Mouse (Mus musculus) embryo, embryonic 9.5 days (tissue): ENCODE measurements around the gene Spp2.

Source experiments
- DNase-seq: peaks from one replicate; pipeline ENCODE4 v3.0.0-alpha.2; 2017; ENCODE audit errors: extremely low spot score

The Spp2 gene

GRCm38 (mm10) chr1:88406807-88407198 lies at the start of gene Spp2:
TSS of gene Spp2 (plus strand) at chr1:88406961.
- no peak for DNase-seq

- DNase-seq: peak; percentile 82
Observed at GRCm38 (mm10) chr1:88357458-88358090, 49.2 kb upstream of the Spp2 start.

GRCm38 (mm10) chr1:88358102-88358654 lies 48.6 kb upstream of the Spp2 start:
- DNase-seq: no peak

GRCm38 (mm10) chr1:88361085-88361484 lies 45.7 kb upstream of the Spp2 start:
- DNase-seq: no peak

- no peak for DNase-seq
Observed at GRCm38 (mm10) chr1:88366881-88367644, 39.7 kb upstream of the Spp2 start.

GRCm38 (mm10) chr1:88378446-88378845 lies 28.3 kb upstream of the Spp2 start:
- no peak for DNase-seq

GRCm38 (mm10) chr1:88391632-88392031 lies 15.1 kb upstream of the Spp2 start:
- no peak for DNase-seq

GRCm38 (mm10) chr1:88393321-88393720 lies 13.4 kb upstream of the Spp2 start:
- no peak for DNase-seq

- no peak for DNase-seq
Observed at GRCm38 (mm10) chr1:88403378-88403777, 3.4 kb upstream of the Spp2 start.

- no peak for DNase-seq
Observed at GRCm38 (mm10) chr1:88406078-88406806, 519 bp upstream of the Spp2 start.

- DNase-seq: no peak
Observed at GRCm38 (mm10) chr1:88408340-88408739, 1.6 kb downstream of the Spp2 start.

- DNase-seq: no peak
Observed at GRCm38 (mm10) chr1:88412013-88412412, 5.3 kb downstream of the Spp2 start.

GRCm38 (mm10) chr1:88418943-88419342 lies 12.2 kb downstream of the Spp2 start:
- no peak for DNase-seq

- no peak for DNase-seq
Observed at GRCm38 (mm10) chr1:88422045-88422444, 15.3 kb downstream of the Spp2 start.

- no peak for DNase-seq
Observed at GRCm38 (mm10) chr1:88422846-88423395, 16.2 kb downstream of the Spp2 start.

- DNase-seq: peak; percentile 80
Observed at GRCm38 (mm10) chr1:88424602-88425252, 18.0 kb downstream of the Spp2 start.

- no peak for DNase-seq
Observed at GRCm38 (mm10) chr1:88427987-88428741, 21.4 kb downstream of the Spp2 start.

GRCm38 (mm10) chr1:88429413-88429812 lies 22.7 kb downstream of the Spp2 start:
- DNase-seq: no peak

GRCm38 (mm10) chr1:88431262-88431661 lies 24.5 kb downstream of the Spp2 start:
- DNase-seq: no peak

- no peak for DNase-seq
Observed at GRCm38 (mm10) chr1:88432601-88433000, 25.8 kb downstream of the Spp2 start.
